Mouse (Mus musculus): Measurements from ENCODE around the gene Akt3. TPM values are rescaled to one million over a fixed set of nuclear protein-coding genes. Genes with fewer than 3 reads are reported as not detected.

The Akt3 gene
- polyA plus RNA-seq, 1 experiment from 2014 or later, result 16.9 TPM

GRCm38 (mm10) chr1:177010041-177010440 lies 248.0 kb downstream of the Akt3 start:
- peaks cover 28% of the 10 kb centered on the region for H3K4me1 ChIP-seq

DNA sequence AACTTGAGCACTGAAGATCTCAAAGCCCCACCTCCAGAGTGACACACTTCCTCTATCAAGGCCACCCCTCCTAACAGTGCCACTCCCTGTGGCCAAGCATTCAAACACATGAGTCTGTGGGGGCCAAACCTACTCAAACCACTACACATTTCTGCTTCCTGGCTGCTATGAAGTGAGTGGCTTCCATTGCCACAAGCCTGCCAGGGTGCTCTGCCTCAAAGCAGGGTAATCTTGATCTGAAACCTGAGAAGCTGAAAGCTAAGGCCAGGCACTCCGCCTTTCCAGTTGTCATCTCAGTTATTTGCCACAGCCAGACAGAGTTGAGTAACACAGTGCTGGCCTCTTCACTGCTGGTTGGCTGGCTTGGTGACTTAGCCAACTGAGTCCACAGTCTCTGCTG lies 249.2 kb downstream of the Akt3 start:
- H3K4me2 ChIP-seq, result no peak overlapping the region
- no peak overlapping the region for H3K27ac ChIP-seq (replicated peaks)
- H3K9me3 ChIP-seq (replicated peaks), result no peaks in the 10 kb centered on the region
- WGBS, result 80% methylated on average over 1 of the region's 1 CpGs
- H3K36me3 ChIP-seq, result no peaks in the 10 kb centered on the region
- ATAC-seq (ENCODE audit: low FRiP score), result no peak
- H3K9ac ChIP-seq (replicated peaks), result no peak overlapping the region
- H3K4me3 ChIP-seq (replicated peaks), result no peak overlapping the region
- no peaks in the 10 kb centered on the region for H3K27me3 ChIP-seq (replicated peaks)
- peaks cover 26% of the 10 kb centered on the region for H3K4me1 ChIP-seq

More at GRCm38 (mm10) chr1:177010041-177010440, 248.0 kb downstream of the Akt3 start:
- H3K27ac ChIP-seq (replicated peaks), result no peak overlapping the region
- no peaks in the 10 kb centered on the region for H3K36me3 ChIP-seq
- no peak overlapping the region for H3K9ac ChIP-seq (replicated peaks)
- no peak overlapping the region for H3K4me2 ChIP-seq
- H3K4me3 ChIP-seq (replicated peaks), result no peak overlapping the region
- ATAC-seq (ENCODE audit: low FRiP score), result no peak; the same call in 1 of the 2 replicates
- H3K9me3 ChIP-seq (replicated peaks), result no peaks in the 10 kb centered on the region
- H3K27me3 ChIP-seq (replicated peaks), result no peaks in the 10 kb centered on the region
- 25% methylated on average over 3 of the region's 3 CpGs for WGBS

- Histone ChIP-seq H3K27ac (replicated peaks) (no peak overlapping the region), H3K27me3 (replicated peaks) (no peaks in the 10 kb centered on the region), H3K36me3 (no peaks in the 10 kb centered on the region), H3K9ac (replicated peaks) (no peak overlapping the region), H3K9me3 (replicated peaks) (no peaks in the 10 kb centered on the region), H3K4me3 (replicated peaks) (no peak overlapping the region), H3K4me1 (peaks cover 30% of the 10 kb centered on the region), H3K4me2 (no peak overlapping the region)
- 97% methylated on average over 3 of the region's 3 CpGs for WGBS
- ATAC-seq (ENCODE audit: low FRiP score), result no peak
Measured at GRCm38 (mm10) chr1:177007405-177007804, 250.6 kb downstream of the Akt3 start.

DNA sequence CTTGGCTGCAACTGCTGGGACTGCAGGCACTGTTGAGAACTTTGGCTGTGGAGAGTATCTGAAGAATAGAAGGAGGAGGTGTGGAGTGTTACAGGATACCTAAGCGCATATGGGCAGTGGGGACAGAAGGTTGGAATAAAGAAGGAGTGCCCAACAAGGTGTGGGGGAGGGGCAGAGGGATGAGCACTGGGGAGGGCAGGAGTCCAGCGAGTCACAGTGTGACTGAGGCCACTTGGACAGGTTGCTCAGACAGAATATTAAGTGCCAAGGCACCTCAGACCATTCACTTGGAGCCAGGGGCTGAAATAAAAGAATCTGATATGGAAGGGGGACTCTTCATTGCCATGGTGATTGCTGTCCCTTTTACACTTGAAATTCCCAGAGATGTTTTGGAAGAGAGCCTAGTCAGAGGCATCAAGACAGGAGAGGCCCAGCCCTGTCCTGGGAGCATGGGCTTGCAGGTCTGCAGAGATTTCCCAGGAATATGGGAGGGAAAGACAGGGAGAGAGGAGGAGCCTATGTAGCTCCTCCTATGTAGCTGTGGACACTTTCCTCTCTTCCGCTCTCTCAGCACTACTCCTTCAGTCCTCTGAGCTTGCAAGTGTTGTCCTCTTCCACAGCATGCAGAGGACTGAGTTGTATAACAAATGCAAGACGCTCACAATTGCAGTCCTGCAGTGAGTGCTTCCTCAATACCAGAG lies 253.8 kb downstream of the Akt3 start:
- H3K9ac ChIP-seq (replicated peaks), result no peak overlapping the region
- peak; percentile 51; the same call in 1 of the 2 replicates for ATAC-seq (ENCODE audit: low FRiP score)
- WGBS, result 60% methylated on average over 4 of the region's 4 CpGs
- H3K36me3 ChIP-seq, result no peaks in the 10 kb centered on the region
- H3K27ac ChIP-seq (replicated peaks), result no peak overlapping the region
- H3K9me3 ChIP-seq (replicated peaks), result no peaks in the 10 kb centered on the region
- H3K4me1 ChIP-seq, result peaks cover 15% of the 10 kb centered on the region
- H3K27me3 ChIP-seq (replicated peaks), result no peaks in the 10 kb centered on the region
- H3K4me3 ChIP-seq (replicated peaks), result no peak overlapping the region
- H3K4me2 ChIP-seq, result no peak overlapping the region

DNA sequence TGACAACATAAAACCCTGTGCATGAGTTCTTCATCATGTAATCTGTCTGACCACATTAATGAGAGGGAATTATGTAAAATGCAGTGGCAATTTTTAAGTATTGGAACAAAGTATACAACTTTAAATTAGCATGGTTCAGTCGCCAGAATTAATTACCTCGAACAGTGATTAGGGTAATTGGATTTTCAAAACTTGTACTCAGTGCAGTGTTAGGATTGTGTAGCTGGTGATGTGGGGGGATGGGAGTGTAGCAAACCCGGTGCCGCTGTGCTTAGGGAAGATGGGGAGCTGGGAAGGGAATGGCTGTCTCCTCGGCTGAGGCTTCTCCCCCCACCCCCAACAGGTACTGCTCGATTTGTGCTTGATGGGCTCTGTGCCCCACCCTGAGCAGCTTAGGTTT lies 255.1 kb downstream of the Akt3 start:
- Histone ChIP-seq H3K4me3 (replicated peaks) (no peak overlapping the region), H3K36me3 (no peaks in the 10 kb centered on the region), H3K4me2 (no peak overlapping the region), H3K9me3 (replicated peaks) (no peaks in the 10 kb centered on the region), H3K9ac (replicated peaks) (no peak overlapping the region), H3K27ac (replicated peaks) (no peak overlapping the region), H3K27me3 (replicated peaks) (no peaks in the 10 kb centered on the region), H3K4me1 (peaks cover 26% of the 10 kb centered on the region)
- no peak for ATAC-seq (ENCODE audit: low FRiP score)
- WGBS, result 61% methylated on average over 6 of the region's 6 CpGs

DNA sequence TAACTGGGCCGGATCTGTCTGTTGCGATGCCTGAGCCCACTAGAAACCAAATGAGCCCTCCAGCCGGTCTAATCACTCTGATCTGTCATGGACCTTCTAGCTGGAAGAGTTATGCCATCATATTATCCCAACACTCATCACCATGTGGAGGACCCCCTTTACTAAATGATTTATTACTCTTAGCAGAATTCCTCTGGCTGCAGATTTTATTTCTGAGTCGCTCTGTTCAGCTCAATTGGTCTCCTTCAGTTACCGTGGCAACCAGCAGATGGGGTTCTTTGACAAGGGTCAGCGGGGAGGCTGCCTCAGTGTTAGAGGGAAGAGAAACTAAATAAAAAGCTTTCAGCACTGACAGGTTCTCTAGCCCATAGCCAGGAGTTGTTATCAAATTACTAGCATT lies 259.0 kb downstream of the Akt3 start:
- peak; percentile 56 for ATAC-seq (ENCODE audit: low FRiP score)
- no peak overlapping the region for H3K9ac ChIP-seq (replicated peaks)
- H3K4me2 ChIP-seq, result no peak overlapping the region
- no peaks in the 10 kb centered on the region for H3K27me3 ChIP-seq (replicated peaks)
- H3K4me1 ChIP-seq, result peaks cover 55% of the 10 kb centered on the region
- no peaks in the 10 kb centered on the region for H3K36me3 ChIP-seq
- H3K27ac ChIP-seq (replicated peaks), result no peak overlapping the region
- H3K9me3 ChIP-seq (replicated peaks), result no peaks in the 10 kb centered on the region
- WGBS, result 6% methylated on average over 6 of the region's 6 CpGs
- no peak overlapping the region for H3K4me3 ChIP-seq (replicated peaks)

- WGBS, result 20% methylated on average over 33 of the region's 33 CpGs
- Histone ChIP-seq H3K4me3 (replicated peaks) (peak overlapping the region; percentile 17; the same call in 1 of the 2 replicates), H3K27ac (replicated peaks) (0 out of 2 replicates have a peak overlapping the region, but pooled peaks have one; percentile 50), H3K4me1 (peaks cover 53% of the 10 kb centered on the region), H3K4me2 (peak overlapping the region; percentile 50), H3K9ac (replicated peaks) (no peak overlapping the region), H3K9me3 (replicated peaks) (no peaks in the 10 kb centered on the region), H3K27me3 (replicated peaks) (no peaks in the 10 kb centered on the region), H3K36me3 (no peaks in the 10 kb centered on the region)
- peak; percentile 33; the same call in 1 of the 2 replicates for ATAC-seq (ENCODE audit: low FRiP score)
Measured at GRCm38 (mm10) chr1:176997711-176998689, 260.0 kb downstream of the Akt3 start.

GRCm38 (mm10) chr1:176997254-176997653 lies 260.7 kb downstream of the Akt3 start:
- no peak overlapping the region for H3K9ac ChIP-seq (replicated peaks)
- no peaks in the 10 kb centered on the region for H3K9me3 ChIP-seq (replicated peaks)
- H3K36me3 ChIP-seq, result no peaks in the 10 kb centered on the region
- H3K4me2 ChIP-seq, result peak overlapping the region; percentile 28
- WGBS, result 30% methylated on average over 6 of the region's 6 CpGs
- peaks cover 52% of the 10 kb centered on the region for H3K4me1 ChIP-seq
- H3K27me3 ChIP-seq (replicated peaks), result peaks cover 4% of the 10 kb centered on the region; the same call in 1 of the 2 replicates
- no peak overlapping the region for H3K27ac ChIP-seq (replicated peaks)
- no peak for ATAC-seq (ENCODE audit: low FRiP score)
- H3K4me3 ChIP-seq (replicated peaks), result no peak overlapping the region

- no peaks in the 10 kb centered on the region for H3K9me3 ChIP-seq (replicated peaks)
- H3K4me1 ChIP-seq, result peaks cover 52% of the 10 kb centered on the region
- no peak overlapping the region for H3K4me3 ChIP-seq (replicated peaks)
- no peaks in the 10 kb centered on the region for H3K36me3 ChIP-seq
- no peak for ATAC-seq (ENCODE audit: low FRiP score)
- H3K9ac ChIP-seq (replicated peaks), result no peak overlapping the region
- no peak overlapping the region for H3K27ac ChIP-seq (replicated peaks)
- peak overlapping the region; percentile 28 for H3K4me2 ChIP-seq
- WGBS, result 23% methylated on average over 16 of the region's 16 CpGs
- H3K27me3 ChIP-seq (replicated peaks), result peaks cover 4% of the 10 kb centered on the region; the same call in 1 of the 2 replicates
Measured at GRCm38 (mm10) chr1:176996630-176997201, 261.3 kb downstream of the Akt3 start.

DNA sequence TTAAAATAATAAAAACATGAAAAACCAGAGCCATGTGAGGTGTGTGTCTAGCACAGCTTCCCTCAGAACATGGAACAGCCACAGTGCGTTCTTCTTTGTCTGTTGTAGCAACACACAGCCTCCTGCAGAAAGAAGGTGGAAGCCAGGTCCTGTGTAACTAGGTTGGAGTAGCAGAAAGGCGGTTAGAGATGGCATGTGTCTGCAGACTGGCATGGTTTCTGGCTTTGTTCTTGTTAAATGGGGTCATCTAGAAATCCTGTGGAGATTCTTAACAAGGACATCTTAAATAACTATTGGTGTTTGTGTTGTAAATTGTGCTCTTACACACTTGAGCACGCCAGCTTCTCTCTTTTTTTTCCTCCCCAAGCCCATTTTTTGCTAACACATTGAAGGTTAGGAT lies 261.8 kb downstream of the Akt3 start:
- Histone ChIP-seq H3K4me2 (no peak overlapping the region), H3K4me1 (peaks cover 52% of the 10 kb centered on the region), H3K36me3 (no peaks in the 10 kb centered on the region), H3K9ac (replicated peaks) (no peak overlapping the region), H3K9me3 (replicated peaks) (no peaks in the 10 kb centered on the region), H3K27me3 (replicated peaks) (peaks cover 4% of the 10 kb centered on the region; the same call in 1 of the 2 replicates), H3K4me3 (replicated peaks) (no peak overlapping the region), H3K27ac (replicated peaks) (no peak overlapping the region)
- ATAC-seq (ENCODE audit: low FRiP score), result no peak
- WGBS, result 62% methylated on average over 3 of the region's 3 CpGs

- Histone ChIP-seq H3K27me3 (replicated peaks) (peaks cover 4% of the 10 kb centered on the region; the same call in 1 of the 2 replicates), H3K4me3 (replicated peaks) (no peak overlapping the region), H3K9ac (replicated peaks) (no peak overlapping the region), H3K27ac (replicated peaks) (0 out of 2 replicates have a peak overlapping the region, but pooled peaks have one; percentile 64), H3K9me3 (replicated peaks) (no peaks in the 10 kb centered on the region), H3K4me2 (no peak overlapping the region), H3K4me1 (peaks cover 52% of the 10 kb centered on the region), H3K36me3 (no peaks in the 10 kb centered on the region)
- WGBS, result 82% methylated on average over 4 of the region's 4 CpGs
- no peak for ATAC-seq (ENCODE audit: low FRiP score)
Measured at GRCm38 (mm10) chr1:176995419-176995775, 262.6 kb downstream of the Akt3 start.
